12 mouse cellular contexts compared by ENCODE assay signal in the genomic region with DNA sequence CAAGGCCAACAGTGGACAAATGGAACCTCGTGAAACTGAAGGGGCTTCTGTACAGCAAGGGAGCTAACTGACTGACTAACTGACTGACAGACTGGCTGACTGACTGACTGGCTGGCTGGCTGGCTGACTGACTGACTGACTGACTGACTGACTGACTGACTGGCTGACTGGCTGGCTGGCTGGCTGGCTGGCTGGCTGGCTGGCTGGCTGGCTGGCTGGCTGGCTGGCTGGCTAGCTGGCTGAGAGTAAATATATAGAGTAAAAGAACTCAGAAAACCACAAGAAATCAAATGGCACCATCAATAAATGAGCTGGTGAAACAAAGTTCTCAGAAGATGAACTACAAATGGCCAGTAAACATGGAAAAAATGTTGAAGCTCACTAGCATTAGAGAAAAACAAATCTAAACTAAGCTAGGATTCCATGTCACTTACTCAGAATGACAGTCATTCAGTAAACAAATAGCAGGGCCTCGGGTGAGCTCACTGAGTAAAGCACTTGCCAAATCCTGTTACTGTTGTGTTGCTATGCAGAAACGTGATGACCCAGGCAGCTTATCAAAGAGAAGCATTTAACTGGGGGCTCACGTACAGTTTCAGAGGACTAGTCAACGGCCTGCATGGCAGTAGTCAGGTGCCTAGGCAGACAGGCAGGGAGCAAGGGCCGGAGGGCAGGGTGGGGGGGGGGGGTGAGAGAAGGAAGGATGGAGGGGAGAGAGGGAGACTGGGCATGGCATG.
DNase-seq lines count a peak whose midpoint lies in the region; ATAC-seq and TF ChIP-seq lines count a peak whose summit lies in the region.
"Had no signal": no experiment of that assay in that cellular context is flagged by ENCODE, and none has a peak within 500 bp of the region (broad histone marks: within the 10 kb centered on the region; RNA-seq: fewer than 3 reads in every experiment).

No protein-coding gene starts in this region.

- no peaks in the 10 kb centered on the region for H3K36me3 ChIP-seq in embryonic facial prominence, embryonic 14.5 days (ENCODE audit: control insufficient read depth, insufficient read depth, low read length)
- no peaks in the 10 kb centered on the region for H3K36me3 ChIP-seq in embryonic facial prominence, embryonic 10.5 days (replicated peaks)
- H3K36me3 ChIP-seq in liver, embryonic 13.5 days, result no peaks in the 10 kb centered on the region
- no peaks in the 10 kb centered on the region for H3K36me3 ChIP-seq in liver, embryonic 12.5 days
- 0 out of 2 replicates have a peak, but pooled peaks cover 3% of the 10 kb centered on the region for H3K36me3 ChIP-seq in limb, embryonic 10.5 days
- no peaks in the 10 kb centered on the region for H3K36me3 ChIP-seq in midbrain, postnatal 0 days (ENCODE audit: insufficient read depth, low read length)
- H3K36me3 ChIP-seq: limb, embryonic 13.5 days; stomach, embryonic 15.5 days had no signal

- H3K4me2 ChIP-seq in embryonic facial prominence, embryonic 14.5 days (ENCODE audit: low read depth, low read length), result no peak overlapping the region
- H3K4me2 ChIP-seq in liver, embryonic 13.5 days, result no peak overlapping the region
- no peak overlapping the region for H3K4me2 ChIP-seq in liver, embryonic 12.5 days
- no peak overlapping the region for H3K4me2 ChIP-seq in midbrain, postnatal 0 days (ENCODE audit: low read depth, low read length, poor library complexity, severe bottlenecking)
- H3K4me2 ChIP-seq: limb, embryonic 13.5 days; stomach, embryonic 15.5 days had no signal

- no peak for DNase-seq in embryonic facial prominence, embryonic 14.5 days (ENCODE audit: low spot score)
- DNase-seq in embryonic facial prominence, embryonic 10.5 days (ENCODE audit: low spot score), result no peak
- no peak for DNase-seq in liver, embryonic 13.5 days
- DNase-seq in limb, embryonic 10.5 days (ENCODE audit: low spot score), result no peak
- DNase-seq in midbrain, postnatal 0 days (ENCODE audit: low spot score), result peak; percentile 53
- no peak for DNase-seq in natural killer cell, adult 2 months (ENCODE audit: low spot score in 2 of 2)
- no peak for DNase-seq in adrenal gland, postnatal 10 days
- DNase-seq: kidney, postnatal 36 days; right cerebral cortex, adult 18-20 months had no signal

- no peak for TF ChIP-seq CTCF in midbrain, postnatal 0 days (IDR thresholded peaks at IDR 0.05)

- H3K4me1 ChIP-seq in embryonic facial prominence, embryonic 14.5 days (ENCODE audit: control insufficient read depth, insufficient read depth, low read length), result peaks cover 24% of the 10 kb centered on the region
- peaks cover 63% of the 10 kb centered on the region for H3K4me1 ChIP-seq in embryonic facial prominence, embryonic 10.5 days
- H3K4me1 ChIP-seq in liver, embryonic 13.5 days (replicated peaks), result peaks cover 14% of the 10 kb centered on the region; the same call in 1 of the 2 replicates
- peaks cover 9% of the 10 kb centered on the region; the same call in 1 of the 2 replicates for H3K4me1 ChIP-seq in liver, embryonic 12.5 days
- H3K4me1 ChIP-seq in limb, embryonic 10.5 days, result peaks cover 61% of the 10 kb centered on the region
- peaks cover 4% of the 10 kb centered on the region; the same call in 1 of the 2 replicates for H3K4me1 ChIP-seq in midbrain, postnatal 0 days (ENCODE audit: insufficient read depth, low read length)

- H3K4me3 ChIP-seq in embryonic facial prominence, embryonic 14.5 days (ENCODE audit: low read depth, low read length), result no peak overlapping the region
- no peak overlapping the region for H3K4me3 ChIP-seq in embryonic facial prominence, embryonic 10.5 days
- H3K4me3 ChIP-seq in liver, embryonic 13.5 days (replicated peaks), result no peak overlapping the region
- no peak overlapping the region for H3K4me3 ChIP-seq in liver, embryonic 12.5 days
- H3K4me3 ChIP-seq in limb, embryonic 10.5 days, result no peak overlapping the region
- no peak overlapping the region for H3K4me3 ChIP-seq in midbrain, postnatal 0 days (ENCODE audit: low read depth, low read length)
- H3K4me3 ChIP-seq: limb, embryonic 13.5 days; stomach, embryonic 15.5 days had no signal

- no peaks in the 10 kb centered on the region for H3K9me3 ChIP-seq in embryonic facial prominence, embryonic 14.5 days (ENCODE audit: control insufficient read depth, low read length)
- no peaks in the 10 kb centered on the region for H3K9me3 ChIP-seq in embryonic facial prominence, embryonic 10.5 days
- H3K9me3 ChIP-seq in liver, embryonic 13.5 days (replicated peaks), result no peaks in the 10 kb centered on the region
- no peaks in the 10 kb centered on the region for H3K9me3 ChIP-seq in liver, embryonic 12.5 days (replicated peaks)
- H3K9me3 ChIP-seq in limb, embryonic 10.5 days (replicated peaks), result no peaks in the 10 kb centered on the region
- H3K9me3 ChIP-seq in midbrain, postnatal 0 days (ENCODE audit: low read length), result no peaks in the 10 kb centered on the region
- H3K9me3 ChIP-seq: limb, embryonic 13.5 days; stomach, embryonic 15.5 days had no signal

- H3K27me3 ChIP-seq in embryonic facial prominence, embryonic 14.5 days (replicated peaks; ENCODE audit: control insufficient read depth, insufficient read depth, low read length), result no peaks in the 10 kb centered on the region
- no peaks in the 10 kb centered on the region for H3K27me3 ChIP-seq in embryonic facial prominence, embryonic 10.5 days (replicated peaks; ENCODE audit: low read depth, poor library complexity, severe bottlenecking)
- no peaks in the 10 kb centered on the region for H3K27me3 ChIP-seq in liver, embryonic 13.5 days
- no peaks in the 10 kb centered on the region for H3K27me3 ChIP-seq in liver, embryonic 12.5 days (replicated peaks)
- H3K27me3 ChIP-seq in limb, embryonic 10.5 days (ENCODE audit: low read depth, poor library complexity, severe bottlenecking), result no peaks in the 10 kb centered on the region
- no peaks in the 10 kb centered on the region for H3K27me3 ChIP-seq in midbrain, postnatal 0 days (ENCODE audit: insufficient read depth, low read length)
- H3K27me3 ChIP-seq: limb, embryonic 13.5 days; stomach, embryonic 15.5 days had no signal

- 56% methylated on average over 6 of the region's 6 CpGs for WGBS in embryonic facial prominence, embryonic 14.5 days
- WGBS in embryonic facial prominence, embryonic 10.5 days, result 54% methylated on average over 6 of the region's 6 CpGs
- 39% methylated on average over 6 of the region's 6 CpGs for WGBS in liver, embryonic 13.5 days (ENCODE audit: insufficient replicate concordance)
- 42% methylated on average over 6 of the region's 6 CpGs for WGBS in liver, embryonic 12.5 days (ENCODE audit: insufficient replicate concordance)
- 65% methylated on average over 6 of the region's 6 CpGs for WGBS in limb, embryonic 10.5 days
- WGBS in midbrain, postnatal 0 days, result 42% methylated on average over 6 of the region's 6 CpGs

- 0 out of 2 replicates have a peak overlapping the region, but pooled peaks have one; percentile 14 for H3K9ac ChIP-seq in embryonic facial prominence, embryonic 14.5 days (ENCODE audit: low read depth, low read length)
- no peak overlapping the region for H3K9ac ChIP-seq in liver, embryonic 13.5 days
- no peak overlapping the region for H3K9ac ChIP-seq in liver, embryonic 12.5 days
- no peak overlapping the region for H3K9ac ChIP-seq in midbrain, postnatal 0 days (replicated peaks; ENCODE audit: low read length, poor library complexity, severe bottlenecking)
- H3K9ac ChIP-seq: limb, embryonic 13.5 days; stomach, embryonic 15.5 days had no signal

- no peak for ATAC-seq in embryonic facial prominence, embryonic 14.5 days (ENCODE audit: low read depth)
- ATAC-seq in liver, embryonic 13.5 days (ENCODE audit: low read depth), result peak; percentile 23; the same call in 1 of the 2 replicates
- no peak for ATAC-seq in liver, embryonic 12.5 days
- no peak; the same call in 1 of the 2 replicates for ATAC-seq in midbrain, postnatal 0 days (ENCODE audit: low FRiP score)

- no peak overlapping the region for H3K27ac ChIP-seq in embryonic facial prominence, embryonic 14.5 days (replicated peaks; ENCODE audit: low read depth, low read length)
- no peak overlapping the region for H3K27ac ChIP-seq in embryonic facial prominence, embryonic 10.5 days (replicated peaks)
- H3K27ac ChIP-seq in liver, embryonic 13.5 days, result no peak overlapping the region
- H3K27ac ChIP-seq in liver, embryonic 12.5 days, result no peak overlapping the region
- H3K27ac ChIP-seq in limb, embryonic 10.5 days, result 0 out of 2 replicates have a peak overlapping the region, but pooled peaks have one; percentile 39
- H3K27ac ChIP-seq in midbrain, postnatal 0 days (ENCODE audit: low read depth, low read length), result no peak overlapping the region
- H3K27ac ChIP-seq: limb, embryonic 13.5 days; stomach, embryonic 15.5 days had no signal
